Mouse (Mus musculus): ENCODE results near the gene Gkap1. TPM values are rescaled to one million over a fixed set of nuclear protein-coding genes. Genes with fewer than 3 reads are reported as not detected.
A peak's percentile ranks its signal among the peaks of the same experiment; 100 is the strongest.

Gkap1 gene
- polyA plus RNA-seq, 1 experiment from 2014 or later = 17.2 TPM

- H3K27me3 ChIP-seq (ENCODE audit: insufficient read depth, poor library complexity, severe bottlenecking) = no peaks in the 10 kb centered on the region
- peak; percentile 90 for DNase-seq (ENCODE audit: low spot score)
- 17% methylated on average over 13 of the region's 13 CpGs for WGBS
These were observed 12.3 kb upstream of the Gkap1 start for GRCm38 (mm10) chr13:58287822-58288221.

GRCm38 (mm10) chr13:58283466-58283865 is 8.0 kb upstream of the Gkap1 start:
- H3K4me3 ChIP-seq = no peak overlapping the region
- no peaks in the 10 kb centered on the region for H3K36me3 ChIP-seq
- H3K27me3 ChIP-seq (ENCODE audit: insufficient read depth, poor library complexity, severe bottlenecking) = no peaks in the 10 kb centered on the region
- no peaks in the 10 kb centered on the region for H3K9me3 ChIP-seq
- no peak for DNase-seq (ENCODE audit: low spot score)
- 60% methylated on average over 4 of the region's 4 CpGs for WGBS
- H3K4me1 ChIP-seq = peaks cover 3% of the 10 kb centered on the region; the same call in 1 of the 2 replicates
- no peak overlapping the region for H3K27ac ChIP-seq

More at GRCm38 (mm10) chr13:58287822-58288221, 12.3 kb upstream of the Gkap1 start:
- Histone ChIP-seq H3K4me1 (peaks cover 7% of the 10 kb centered on the region), H3K27ac (no peak overlapping the region), H3K9me3 (no peaks in the 10 kb centered on the region), H3K36me3 (no peaks in the 10 kb centered on the region), H3K4me3 (no peak overlapping the region)

GRCm38 (mm10) chr13:58281936-58282335 is 6.4 kb upstream of the Gkap1 start:
- 64% methylated on average over 4 of the region's 4 CpGs for WGBS
- Histone ChIP-seq H3K36me3 (no peaks in the 10 kb centered on the region), H3K27me3 (ENCODE audit: insufficient read depth, poor library complexity, severe bottlenecking) (no peaks in the 10 kb centered on the region), H3K4me1 (peaks cover 3% of the 10 kb centered on the region; the same call in 1 of the 2 replicates), H3K9me3 (no peaks in the 10 kb centered on the region), H3K4me3 (no peak overlapping the region), H3K27ac (no peak overlapping the region)
- no peak for DNase-seq (ENCODE audit: low spot score)

GRCm38 (mm10) chr13:58280528-58280927 is 5.0 kb upstream of the Gkap1 start:
- WGBS = 87% methylated on average over 3 of the region's 3 CpGs

GRCm38 (mm10) chr13:58276256-58276655 is 757 bp upstream of the Gkap1 start:
- 73% methylated on average over 10 of the region's 10 CpGs for WGBS
- Histone ChIP-seq H3K4me3 (no peak overlapping the region), H3K36me3 (no peaks in the 10 kb centered on the region), H3K27ac (peak overlapping the region; percentile 22; the same call in 1 of the 2 replicates), H3K9me3 (no peaks in the 10 kb centered on the region), H3K4me1 (peaks cover 24% of the 10 kb centered on the region; the same call in 1 of the 2 replicates), H3K27me3 (ENCODE audit: insufficient read depth, poor library complexity, severe bottlenecking) (peaks cover 15% of the 10 kb centered on the region)
- DNase-seq (ENCODE audit: low spot score) = no peak

More at GRCm38 (mm10) chr13:58280528-58280927, 5.0 kb upstream of the Gkap1 start:
- Histone ChIP-seq H3K9me3 (no peaks in the 10 kb centered on the region), H3K27ac (no peak overlapping the region), H3K36me3 (no peaks in the 10 kb centered on the region), H3K4me3 (no peak overlapping the region), H3K27me3 (ENCODE audit: insufficient read depth, poor library complexity, severe bottlenecking) (peaks cover 11% of the 10 kb centered on the region), H3K4me1 (peaks cover 5% of the 10 kb centered on the region)
- no peak for DNase-seq (ENCODE audit: low spot score)

GRCm38 (mm10) chr13:58275076-58275475 is 423 bp downstream of the Gkap1 start:
- Histone ChIP-seq H3K9me3 (no peaks in the 10 kb centered on the region), H3K4me3 (peak overlapping the region; percentile 90), H3K27ac (peak overlapping the region; percentile 91), H3K4me1 (peaks cover 24% of the 10 kb centered on the region; the same call in 1 of the 2 replicates), H3K36me3 (no peaks in the 10 kb centered on the region), H3K27me3 (ENCODE audit: insufficient read depth, poor library complexity, severe bottlenecking) (peaks cover 15% of the 10 kb centered on the region)
- WGBS = 17% methylated on average over 9 of the region's 9 CpGs
- DNase-seq (ENCODE audit: low spot score) = no peak

- Histone ChIP-seq H3K27me3 (ENCODE audit: insufficient read depth, poor library complexity, severe bottlenecking) (peaks cover 15% of the 10 kb centered on the region), H3K4me3 (peak overlapping the region; percentile 90), H3K27ac (peak overlapping the region; percentile 91), H3K36me3 (no peaks in the 10 kb centered on the region), H3K4me1 (peaks cover 24% of the 10 kb centered on the region; the same call in 1 of the 2 replicates), H3K9me3 (no peaks in the 10 kb centered on the region)
- under 1% methylated on average over 84 of the region's 84 CpGs for WGBS
- peak; percentile 87 for DNase-seq (ENCODE audit: low spot score)
These were observed 1.1 kb downstream of the Gkap1 start for GRCm38 (mm10) chr13:58274259-58274991.

GRCm38 (mm10) chr13:58273411-58274258 is 1.9 kb downstream of the Gkap1 start:
- under 1% methylated on average over 110 of the region's 115 CpGs for WGBS
- Histone ChIP-seq H3K36me3 (no peaks in the 10 kb centered on the region), H3K27me3 (ENCODE audit: insufficient read depth, poor library complexity, severe bottlenecking) (peaks cover 15% of the 10 kb centered on the region), H3K27ac (peak overlapping the region; percentile 91), H3K9me3 (no peaks in the 10 kb centered on the region), H3K4me1 (peaks cover 24% of the 10 kb centered on the region; the same call in 1 of the 2 replicates), H3K4me3 (peak overlapping the region; percentile 90)
- no peak for DNase-seq (ENCODE audit: low spot score)

- DNase-seq (ENCODE audit: low spot score) = no peak
- Histone ChIP-seq H3K27me3 (ENCODE audit: insufficient read depth, poor library complexity, severe bottlenecking) (no peaks in the 10 kb centered on the region), H3K36me3 (peaks cover 12% of the 10 kb centered on the region), H3K4me1 (0 out of 2 replicates have a peak, but pooled peaks cover 4% of the 10 kb centered on the region), H3K4me3 (no peak overlapping the region), H3K9me3 (no peaks in the 10 kb centered on the region), H3K27ac (no peak overlapping the region)
- WGBS = 68% methylated on average over 3 of the region's 3 CpGs
These were observed 8.6 kb downstream of the Gkap1 start for GRCm38 (mm10) chr13:58266864-58267263.

GRCm38 (mm10) chr13:58263546-58263945 is 12.0 kb downstream of the Gkap1 start:
- 0 out of 2 replicates have a peak, but pooled peaks cover 4% of the 10 kb centered on the region for H3K4me1 ChIP-seq
- no peak for DNase-seq (ENCODE audit: low spot score)
- H3K27ac ChIP-seq = no peak overlapping the region
- no peak overlapping the region for H3K4me3 ChIP-seq
- H3K36me3 ChIP-seq = peaks cover 19% of the 10 kb centered on the region
- no peaks in the 10 kb centered on the region for H3K9me3 ChIP-seq
- no peaks in the 10 kb centered on the region for H3K27me3 ChIP-seq (ENCODE audit: insufficient read depth, poor library complexity, severe bottlenecking)
- 86% methylated on average over 8 of the region's 8 CpGs for WGBS

- 0 out of 2 replicates have a peak, but pooled peaks cover 2% of the 10 kb centered on the region for H3K4me1 ChIP-seq
- 74% methylated on average over 4 of the region's 4 CpGs for WGBS
- no peak for DNase-seq (ENCODE audit: low spot score)
These were observed 13.8 kb downstream of the Gkap1 start for GRCm38 (mm10) chr13:58261674-58262073.

GRCm38 (mm10) chr13:58253268-58253667 is 22.2 kb downstream of the Gkap1 start:
- Histone ChIP-seq H3K27ac (no peak overlapping the region), H3K27me3 (ENCODE audit: insufficient read depth, poor library complexity, severe bottlenecking) (no peaks in the 10 kb centered on the region), H3K9me3 (no peaks in the 10 kb centered on the region), H3K4me3 (no peak overlapping the region), H3K4me1 (no peaks in the 10 kb centered on the region), H3K36me3 (peaks cover 26% of the 10 kb centered on the region)
- no peak for DNase-seq (ENCODE audit: low spot score)
- 88% methylated on average over 1 of the region's 1 CpGs for WGBS

More at GRCm38 (mm10) chr13:58261674-58262073, 13.8 kb downstream of the Gkap1 start:
- no peaks in the 10 kb centered on the region for H3K9me3 ChIP-seq
- H3K36me3 ChIP-seq = peaks cover 19% of the 10 kb centered on the region
- no peak overlapping the region for H3K4me3 ChIP-seq
- H3K27ac ChIP-seq = peak overlapping the region; percentile 32; the same call in 1 of the 2 replicates
- H3K27me3 ChIP-seq (ENCODE audit: insufficient read depth, poor library complexity, severe bottlenecking) = no peaks in the 10 kb centered on the region

Measured in heart, embryonic 10.5 days (tissue).